Mouse (Mus musculus) neural tube, embryonic 15.5 days (tissue): ENCODE data around the gene Asic4. TPM values are rescaled to one million over a fixed set of nuclear protein-coding genes. Genes with fewer than 3 reads are reported as not detected.

Source experiments
- ATAC-seq: fragments of 200-750 bp; cut with Nextera tagmentation; 2 replicates; pipeline ENCODE4 v1.8.0; 2017; ENCODE audit warnings: mild to moderate bottlenecking, moderate TSS enrichment, moderate library complexity; ENCODE audit not compliant: low FRiP score
- H3K27ac ChIP-seq: fragments of 300-500 bp; sonication (generic); replicated peaks from 2 replicates; pipeline ENCODE4 v1.5.1; 2015; ENCODE audit warnings: mild to moderate bottlenecking, inconsistent platforms
- H3K27me3 ChIP-seq: fragments of 300-500 bp; sonication (generic); replicated peaks from 2 replicates; pipeline ENCODE4 v1.6.1; 2015; ENCODE audit warnings: inconsistent platforms
- H3K36me3 ChIP-seq: fragments of 300-500 bp; sonication (generic); 2 replicates; pipeline ENCODE4 v1.6.1; 2015; ENCODE audit warnings: inconsistent platforms
- H3K4me1 ChIP-seq: fragments of 300-500 bp; sonication (generic); 2 replicates; pipeline ENCODE4 v1.6.1; 2015; ENCODE audit warnings: inconsistent platforms
- H3K4me2 ChIP-seq: fragments of 300-500 bp; sonication (generic); 2 replicates; pipeline ENCODE4 v1.6.1; 2015; ENCODE audit warnings: inconsistent platforms, mild to moderate bottlenecking, moderate library complexity
- H3K4me3 ChIP-seq: fragments of 300-500 bp; sonication (generic); replicated peaks from 2 replicates; pipeline ENCODE4 v1.5.1; 2015; ENCODE audit warnings: mild to moderate bottlenecking, inconsistent platforms
- H3K9ac ChIP-seq: fragments of 300-500 bp; sonication (generic); replicated peaks from 2 replicates; pipeline ENCODE4 v1.6.1; 2015; ENCODE audit warnings: mild to moderate bottlenecking, inconsistent platforms
- H3K9me3 ChIP-seq: fragments of 300-500 bp; sonication (generic); replicated peaks from 2 replicates; pipeline ENCODE4 v1.6.1; 2016; ENCODE audit warnings: inconsistent platforms
- WGBS: fragments of 180-500 bp; shearing (Covaris S2); methylation state at CpG from one replicate; pipeline ENCODE4 v1.1.7; 2015; ENCODE audit warnings: mixed read lengths; 5-methylcytosine and 5-hydroxymethylcytosine counted together
- polyA plus RNA-seq: library from polyadenylated mRNA; unstranded; fragments of >200 nt; fragmentation: Nextera tagmentation; extraction: Ambion mirVana; gene quantifications from 2 replicates; pipeline ENCODE4 v1.2.1, GENCODE M21; 2015

Asic4 gene
- polyA plus RNA-seq, 1 experiment from 2014 or later = 31.6 TPM

DNA sequence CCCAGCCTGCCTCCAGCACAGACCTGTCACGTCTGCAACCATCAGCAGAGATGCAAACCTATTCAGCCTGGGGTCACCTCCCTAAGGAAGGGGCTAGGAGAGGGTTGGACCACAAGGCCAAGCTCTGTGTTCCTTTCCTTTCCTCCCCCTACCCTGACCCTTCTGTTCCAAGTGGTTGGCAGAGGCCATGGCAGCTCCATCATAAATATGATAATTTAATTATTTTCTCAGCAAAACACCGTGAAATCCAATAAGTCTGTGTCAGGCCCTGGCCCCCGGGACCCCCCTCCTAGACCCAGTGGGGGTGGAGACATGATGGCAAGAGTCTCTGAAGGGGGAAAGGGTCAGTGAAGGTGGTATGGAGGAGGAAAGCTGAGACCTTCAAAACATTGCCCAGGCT, 6.0 kb upstream of the Asic4 start:
- Histone ChIP-seq H3K4me3 (no peak overlapping the region), H3K9me3 (no peaks in the 10 kb centered on the region), H3K27me3 (peaks cover 4% of the 10 kb centered on the region; the same call in 1 of the 2 replicates), H3K27ac (peak overlapping the region; percentile 79), H3K4me1 (peaks cover 73% of the 10 kb centered on the region), H3K9ac (no peak overlapping the region), H3K36me3 (no peaks in the 10 kb centered on the region), H3K4me2 (no peak overlapping the region)
- WGBS = 20% methylated on average over 3 of the region's 3 CpGs
- no peak for ATAC-seq

GRCm38 (mm10) chr1:75445141-75445701, 5.0 kb upstream of the Asic4 start:
- ATAC-seq = peak; percentile 11; the same call in 1 of the 2 replicates
- no peaks in the 10 kb centered on the region for H3K36me3 ChIP-seq
- peaks cover 83% of the 10 kb centered on the region for H3K4me1 ChIP-seq
- no peak overlapping the region for H3K4me3 ChIP-seq
- no peaks in the 10 kb centered on the region for H3K9me3 ChIP-seq
- peak overlapping the region; percentile 49 for H3K27ac ChIP-seq
- WGBS = 10% methylated on average over 9 of the region's 9 CpGs
- peak overlapping the region; percentile 77 for H3K4me2 ChIP-seq
- peaks cover 4% of the 10 kb centered on the region; the same call in 1 of the 2 replicates for H3K27me3 ChIP-seq
- H3K9ac ChIP-seq = no peak overlapping the region

DNA sequence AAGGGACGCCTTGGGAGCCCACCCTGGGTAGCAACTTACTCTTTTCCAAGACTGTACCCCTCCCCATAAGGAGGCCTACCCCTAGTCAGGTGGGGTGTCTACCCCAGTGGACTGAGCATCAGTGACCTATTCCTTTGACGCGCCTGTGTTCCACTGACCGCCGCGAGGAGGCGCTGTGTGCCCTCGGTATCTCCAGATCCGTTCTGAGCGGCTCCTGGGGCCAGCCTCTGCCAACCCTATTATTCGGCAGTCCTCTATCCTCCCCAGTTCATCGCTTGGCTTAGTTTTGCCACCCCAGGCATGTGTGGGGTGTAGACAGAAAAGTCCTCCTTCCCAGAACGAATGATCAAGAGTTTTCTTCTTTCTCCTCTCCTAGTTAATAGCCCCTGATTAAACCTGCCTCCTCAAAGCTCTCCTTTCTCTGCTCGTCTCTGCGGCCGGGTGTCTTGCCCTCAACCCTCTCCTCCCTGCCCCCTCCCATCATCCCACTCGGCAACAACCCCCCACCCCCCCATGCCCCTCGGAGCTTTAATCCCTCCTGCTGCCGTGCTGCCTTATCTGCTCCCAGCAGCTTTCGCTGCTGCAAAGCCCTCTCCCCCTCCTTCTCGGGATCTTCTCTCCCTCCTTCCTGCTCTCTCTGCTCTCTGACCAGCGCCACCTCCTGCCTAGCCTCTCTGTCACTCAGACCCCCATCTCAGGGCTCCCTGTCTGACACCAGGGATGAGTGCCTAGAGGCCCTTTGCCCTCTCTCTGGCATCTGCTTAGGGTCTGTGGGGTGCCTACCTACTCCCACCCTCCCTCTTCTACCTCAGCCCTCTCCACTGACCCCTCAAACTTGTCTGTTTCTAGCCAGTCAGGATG, 4.3 kb upstream of the Asic4 start:
- peak overlapping the region; percentile 49 for H3K27ac ChIP-seq
- H3K36me3 ChIP-seq = no peaks in the 10 kb centered on the region
- no peak overlapping the region; the same call in 1 of the 2 replicates for H3K9ac ChIP-seq
- under 1% methylated on average over 22 of the region's 22 CpGs for WGBS
- peaks cover 7% of the 10 kb centered on the region for H3K27me3 ChIP-seq
- H3K9me3 ChIP-seq = no peaks in the 10 kb centered on the region
- H3K4me2 ChIP-seq = peak overlapping the region; percentile 77
- peaks cover 91% of the 10 kb centered on the region for H3K4me1 ChIP-seq
- H3K4me3 ChIP-seq = no peak overlapping the region
- peak; percentile 10; the same call in 1 of the 2 replicates for ATAC-seq

DNA sequence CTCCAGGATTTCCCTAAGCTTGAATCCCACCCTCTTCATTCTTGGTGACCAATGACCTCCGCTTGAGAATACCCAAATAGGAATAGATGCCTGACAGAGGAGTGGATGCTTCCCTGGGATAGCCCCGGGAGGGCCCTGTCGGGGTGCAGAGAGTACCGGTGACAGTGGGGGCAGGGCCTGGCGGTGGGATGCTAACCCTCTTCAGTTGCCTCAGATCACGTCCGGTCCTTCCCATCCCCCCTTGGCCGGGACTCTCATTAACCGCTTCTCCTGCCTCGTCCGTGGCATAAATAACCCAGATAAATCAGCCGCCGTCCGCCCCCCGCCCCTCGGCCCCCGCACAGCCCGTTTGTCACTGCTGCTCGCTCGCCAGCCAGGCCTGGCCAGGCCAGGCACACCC, 3.6 kb upstream of the Asic4 start:
- Histone ChIP-seq H3K4me2 (peak overlapping the region; percentile 77), H3K27ac (peak overlapping the region; percentile 49)

GRCm38 (mm10) chr1:75447265-75448051, 2.8 kb upstream of the Asic4 start:
- H3K9ac ChIP-seq = 0 out of 2 replicates have a peak overlapping the region, but pooled peaks have one; percentile 20
- ATAC-seq = 0 out of 2 replicates have a peak, but pooled peaks have one; percentile 6
- H3K36me3 ChIP-seq = no peaks in the 10 kb centered on the region
- peaks cover 96% of the 10 kb centered on the region for H3K4me1 ChIP-seq
- H3K4me3 ChIP-seq = no peak overlapping the region
- no peaks in the 10 kb centered on the region for H3K9me3 ChIP-seq
- peak overlapping the region; percentile 49 for H3K27ac ChIP-seq
- peaks cover 12% of the 10 kb centered on the region for H3K27me3 ChIP-seq
- peak overlapping the region; percentile 77 for H3K4me2 ChIP-seq
- 8% methylated on average over 10 of the region's 10 CpGs for WGBS

More for the DNA sequence above, 3.6 kb upstream of the Asic4 start:
- Histone ChIP-seq H3K9me3 (no peaks in the 10 kb centered on the region), H3K4me3 (no peak overlapping the region), H3K27me3 (peaks cover 12% of the 10 kb centered on the region), H3K36me3 (no peaks in the 10 kb centered on the region), H3K9ac (no peak overlapping the region; the same call in 1 of the 2 replicates), H3K4me1 (peaks cover 96% of the 10 kb centered on the region)
- WGBS = 5% methylated on average over 18 of the region's 20 CpGs
- no peak for ATAC-seq

- Histone ChIP-seq H3K4me3 (no peak overlapping the region), H3K9ac (no peak overlapping the region; the same call in 1 of the 2 replicates), H3K4me2 (peak overlapping the region; percentile 77), H3K36me3 (no peaks in the 10 kb centered on the region), H3K4me1 (peaks cover 96% of the 10 kb centered on the region), H3K27ac (peak overlapping the region; percentile 49), H3K9me3 (no peaks in the 10 kb centered on the region), H3K27me3 (peaks cover 12% of the 10 kb centered on the region)
- no peak for ATAC-seq
- 4% methylated on average over 7 of the region's 7 CpGs for WGBS
These were observed 2.2 kb upstream of the Asic4 start for GRCm38 (mm10) chr1:75448052-75448431.

GRCm38 (mm10) chr1:75448937-75449336, 1.3 kb upstream of the Asic4 start:
- H3K27me3 ChIP-seq = peaks cover 12% of the 10 kb centered on the region
- H3K4me3 ChIP-seq = peak overlapping the region; percentile 8; the same call in 1 of the 2 replicates
- ATAC-seq = no peak
- H3K9me3 ChIP-seq = no peaks in the 10 kb centered on the region
- H3K4me1 ChIP-seq = peaks cover 88% of the 10 kb centered on the region
- WGBS = 5% methylated on average over 14 of the region's 14 CpGs
- H3K9ac ChIP-seq = peak overlapping the region; percentile 36
- H3K4me2 ChIP-seq = peak overlapping the region; percentile 77
- peak overlapping the region; percentile 65; the same call in 1 of the 2 replicates for H3K27ac ChIP-seq
- no peaks in the 10 kb centered on the region for H3K36me3 ChIP-seq

GRCm38 (mm10) chr1:75449377-75450135, 680 bp upstream of the Asic4 start:
- Histone ChIP-seq H3K27me3 (peaks cover 12% of the 10 kb centered on the region), H3K9ac (peak overlapping the region; percentile 52), H3K4me3 (peak overlapping the region; percentile 41), H3K9me3 (no peaks in the 10 kb centered on the region), H3K36me3 (no peaks in the 10 kb centered on the region), H3K27ac (peak overlapping the region; percentile 71), H3K4me1 (peaks cover 86% of the 10 kb centered on the region), H3K4me2 (peak overlapping the region; percentile 77)
- WGBS = 4% methylated on average over 8 of the region's 8 CpGs
- ATAC-seq = no peak

GRCm38 (mm10) chr1:75451900-75452299, 1.7 kb downstream of the Asic4 start:
- no peak for ATAC-seq
- 50% methylated on average over 3 of the region's 5 CpGs for WGBS
- Histone ChIP-seq H3K4me3 (peak overlapping the region; percentile 41), H3K4me1 (peaks cover 83% of the 10 kb centered on the region), H3K27me3 (peaks cover 12% of the 10 kb centered on the region), H3K27ac (peak overlapping the region; percentile 71; the same call in 1 of the 2 replicates), H3K9me3 (no peaks in the 10 kb centered on the region), H3K4me2 (peak overlapping the region; percentile 77), H3K9ac (0 out of 2 replicates have a peak overlapping the region, but pooled peaks have one; percentile 6), H3K36me3 (no peaks in the 10 kb centered on the region)

DNA sequence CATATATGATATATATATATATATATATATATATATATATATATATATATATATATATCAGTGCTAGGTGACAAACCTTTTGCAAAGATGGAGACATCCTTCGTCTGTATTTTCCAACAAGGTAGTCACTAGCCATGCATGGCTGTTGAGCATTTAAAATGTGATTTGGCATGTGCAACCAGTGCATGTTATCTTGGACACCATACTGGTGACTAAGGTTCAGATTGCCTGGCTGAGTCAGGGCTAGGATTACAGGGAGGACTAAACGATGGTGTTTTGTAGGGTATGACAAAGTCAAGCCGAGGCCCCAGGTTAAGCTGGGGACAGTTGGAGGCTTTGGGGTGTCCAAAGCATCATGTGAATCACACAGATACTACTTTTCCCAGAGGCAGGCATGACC, 5.2 kb downstream of the Asic4 start:
- no peaks in the 10 kb centered on the region for H3K36me3 ChIP-seq
- H3K4me3 ChIP-seq = no peak overlapping the region
- peaks cover 13% of the 10 kb centered on the region for H3K27me3 ChIP-seq
- 77% methylated on average over 3 of the region's 3 CpGs for WGBS
- H3K27ac ChIP-seq = no peak overlapping the region; the same call in 1 of the 2 replicates
- H3K4me2 ChIP-seq = peak overlapping the region; percentile 10; the same call in 1 of the 2 replicates
- ATAC-seq = no peak
- H3K9ac ChIP-seq = no peak overlapping the region
- H3K4me1 ChIP-seq = peaks cover 76% of the 10 kb centered on the region
- no peaks in the 10 kb centered on the region for H3K9me3 ChIP-seq
